Mouse (Mus musculus) heart, embryonic 12.5 days (tissue): ENCODE measurements around the gene Urad. TPM values are rescaled to one million over a fixed set of nuclear protein-coding genes. Genes with fewer than 3 reads are reported as not detected.

Experiments
- ATAC-seq: fragments of 200-750 bp; cut with Nextera tagmentation; 2 replicates; pipeline ENCODE4 v1.8.0; 2017; ENCODE audit warnings: moderate TSS enrichment, moderate library complexity; ENCODE audit not compliant: insufficient number of reproducible peaks, low FRiP score
- H3K27ac ChIP-seq: fragments of 300-500 bp; sonication (generic); 2 replicates; pipeline ENCODE4 v1.5.1; 2016; ENCODE audit warnings: mild to moderate bottlenecking, moderate library complexity; ENCODE audit not compliant: poor library complexity, severe bottlenecking
- H3K27me3 ChIP-seq: fragments of 300-500 bp; sonication (generic); replicated peaks from 2 replicates; pipeline ENCODE4 v1.6.1; 2016; ENCODE audit warnings: mild to moderate bottlenecking, moderate library complexity
- H3K36me3 ChIP-seq: fragments of 300-500 bp; sonication (generic); 2 replicates; pipeline ENCODE4 v1.6.1; 2016; ENCODE audit warnings: mild to moderate bottlenecking, moderate library complexity
- H3K4me1 ChIP-seq: fragments of 300-500 bp; sonication (generic); replicated peaks from 2 replicates; pipeline ENCODE4 v1.6.1; 2016; ENCODE audit warnings: mild to moderate bottlenecking
- H3K4me2 ChIP-seq: fragments of 300-500 bp; sonication (generic); 2 replicates; pipeline ENCODE4 v1.6.1; 2016; ENCODE audit warnings: mild to moderate bottlenecking, moderate library complexity
- H3K4me3 ChIP-seq: fragments of 300-500 bp; sonication (generic); 2 replicates; pipeline ENCODE4 v1.5.1; 2016; ENCODE audit warnings: mild to moderate bottlenecking
- H3K9ac ChIP-seq: fragments of 300-500 bp; sonication (generic); 2 replicates; pipeline ENCODE4 v1.6.1; 2016; ENCODE audit warnings: mild to moderate bottlenecking, moderate library complexity
- H3K9me3 ChIP-seq: fragments of 300-500 bp; sonication (generic); replicated peaks from 2 replicates; pipeline ENCODE4 v1.6.1; 2016; ENCODE audit warnings: mild to moderate bottlenecking, moderate library complexity
- WGBS: fragments of 180-500 bp; shearing (Covaris S2); methylation state at CpG from one replicate; pipeline ENCODE4 v1.1.7; 2016; 5-methylcytosine and 5-hydroxymethylcytosine counted together
- polyA plus RNA-seq: library from polyadenylated mRNA; unstranded; fragments of >200 nt; fragmentation: Nextera tagmentation; extraction: Ambion mirVana; gene quantifications from 2 replicates; pipeline ENCODE4 v1.2.1, GENCODE M21; 2016

Gene Urad
- polyA plus RNA-seq, 1 experiment from 2014 or later: not detected

DNA sequence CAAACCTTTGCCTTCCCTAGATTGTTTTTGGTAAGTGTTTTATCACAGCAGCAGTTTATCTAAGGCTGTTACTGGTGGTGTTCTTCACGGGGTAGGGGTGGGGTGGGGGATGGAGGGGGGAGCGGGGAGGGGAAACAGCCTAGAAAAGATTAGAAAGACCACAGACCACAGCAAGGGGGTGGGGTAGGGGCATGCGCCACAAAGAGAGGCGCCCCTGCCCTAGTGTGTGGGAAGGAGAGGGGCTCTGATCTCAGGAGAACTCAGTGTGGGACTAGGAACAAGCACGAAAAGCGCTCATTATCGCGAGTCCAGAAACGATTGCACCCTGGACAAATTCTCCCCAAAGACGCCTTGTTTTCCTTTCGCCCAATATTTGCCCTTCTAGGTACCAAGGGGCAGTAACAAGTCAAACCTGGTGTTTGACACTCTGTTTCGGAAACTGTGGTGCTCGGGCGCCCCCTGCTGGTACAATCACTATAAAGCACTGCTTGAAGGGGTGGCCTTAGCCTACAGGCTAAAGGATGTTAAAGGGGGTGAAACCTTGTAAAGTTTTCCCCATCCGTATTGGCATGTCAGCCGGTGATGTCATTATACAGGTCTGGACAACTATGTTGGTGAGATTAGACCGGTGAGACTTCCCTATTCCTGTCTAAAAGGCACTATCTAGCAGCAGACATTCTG lies 1.1 kb upstream of the Urad start:
- no peak for ATAC-seq
- H3K27me3 ChIP-seq: peaks cover 44% of the 10 kb centered on the region

DNA sequence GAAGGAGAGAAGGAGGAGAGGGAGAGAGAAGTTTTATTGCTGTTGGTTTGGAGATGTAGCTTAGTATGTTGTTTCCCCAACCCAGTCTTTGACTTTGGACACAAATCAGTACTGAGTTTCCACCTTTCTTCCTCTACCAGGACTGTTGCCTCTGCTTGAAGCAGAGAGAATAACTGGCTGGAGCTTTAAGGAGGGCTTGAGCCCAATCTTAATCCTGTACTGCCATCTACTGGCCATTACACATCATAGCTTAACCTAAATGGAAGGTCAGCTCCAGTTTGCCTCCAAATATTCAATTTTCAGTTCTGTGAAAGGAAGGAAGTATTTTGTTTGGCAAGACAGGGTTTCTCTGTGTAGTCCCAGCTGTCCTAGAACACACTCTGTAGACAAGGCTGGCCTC lies 2.6 kb downstream of the Urad start:
- ATAC-seq: no peak
- H3K9me3 ChIP-seq: no peaks in the 10 kb centered on the region
- peaks cover 81% of the 10 kb centered on the region for H3K27me3 ChIP-seq
- H3K36me3 ChIP-seq: no peaks in the 10 kb centered on the region
- H3K4me1 ChIP-seq: peaks cover 13% of the 10 kb centered on the region
- H3K4me2 ChIP-seq: no peak overlapping the region
- no peak overlapping the region for H3K27ac ChIP-seq
- H3K4me3 ChIP-seq: no peak overlapping the region
- no peak overlapping the region for H3K9ac ChIP-seq

More for the DNA sequence above, 1.1 kb upstream of the Urad start:
- Histone ChIP-seq H3K9ac (no peak overlapping the region), H3K4me2 (no peak overlapping the region), H3K4me1 (0 out of 2 replicates have a peak, but pooled peaks cover 3% of the 10 kb centered on the region), H3K27ac (no peak overlapping the region), H3K4me3 (no peak overlapping the region), H3K9me3 (peaks cover 3% of the 10 kb centered on the region; the same call in 1 of the 2 replicates), H3K36me3 (no peaks in the 10 kb centered on the region)
- WGBS: 9% methylated on average over 17 of the region's 17 CpGs

DNA sequence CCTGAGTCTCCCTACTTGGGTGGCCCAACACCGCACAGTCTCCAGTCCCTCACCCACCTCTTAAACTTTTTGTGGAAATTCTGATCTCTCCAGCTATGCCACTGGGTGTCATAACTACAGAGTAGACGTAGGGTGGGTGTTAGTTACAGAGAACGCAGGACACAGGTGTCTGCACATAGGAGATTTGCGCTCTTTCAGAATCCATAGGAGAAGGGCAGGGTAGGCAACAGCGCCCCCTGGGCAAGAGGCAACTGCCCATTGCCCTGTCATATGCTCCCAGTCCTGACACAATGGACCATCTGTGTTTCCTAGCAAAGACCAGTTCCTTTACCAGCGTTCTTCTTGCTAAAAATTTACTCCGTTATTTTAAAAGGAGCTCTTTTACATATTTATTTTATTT lies 4.2 kb downstream of the Urad start:
- H3K27me3 ChIP-seq: peaks cover 94% of the 10 kb centered on the region
- H3K4me1 ChIP-seq: peaks cover 10% of the 10 kb centered on the region
- H3K9ac ChIP-seq: no peak overlapping the region
- no peak overlapping the region for H3K4me3 ChIP-seq
- H3K4me2 ChIP-seq: no peak overlapping the region
- H3K9me3 ChIP-seq: no peaks in the 10 kb centered on the region
- WGBS: 26% methylated on average over 7 of the region's 7 CpGs
- no peak for ATAC-seq
- H3K27ac ChIP-seq: no peak overlapping the region
- H3K36me3 ChIP-seq: no peaks in the 10 kb centered on the region

DNA sequence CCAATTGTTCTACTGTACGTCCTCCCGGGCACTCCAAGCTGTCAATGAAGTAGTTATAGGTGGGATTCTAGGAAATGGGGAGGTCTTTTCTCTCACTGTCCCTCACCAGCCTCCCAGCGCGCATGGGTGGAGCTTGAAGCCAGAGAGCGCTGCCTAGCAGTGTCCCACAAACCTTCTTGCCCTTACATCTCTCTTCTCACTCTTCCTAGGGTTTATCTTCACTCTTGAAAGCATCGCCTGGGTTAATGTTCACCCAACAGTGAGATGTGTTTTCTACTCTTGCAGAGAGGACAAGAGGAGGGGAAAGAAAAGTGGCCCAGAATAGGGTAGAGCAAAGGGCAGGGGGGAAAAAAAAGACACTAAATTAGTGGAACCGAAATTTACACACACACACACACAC lies 4.9 kb downstream of the Urad start:
- Histone ChIP-seq H3K27ac (no peak overlapping the region), H3K4me3 (no peak overlapping the region), H3K27me3 (peaks cover 94% of the 10 kb centered on the region), H3K9ac (no peak overlapping the region), H3K4me2 (no peak overlapping the region), H3K4me1 (peaks cover 10% of the 10 kb centered on the region), H3K36me3 (no peaks in the 10 kb centered on the region), H3K9me3 (no peaks in the 10 kb centered on the region)
- ATAC-seq: no peak
- 9% methylated on average over 7 of the region's 7 CpGs for WGBS

DNA sequence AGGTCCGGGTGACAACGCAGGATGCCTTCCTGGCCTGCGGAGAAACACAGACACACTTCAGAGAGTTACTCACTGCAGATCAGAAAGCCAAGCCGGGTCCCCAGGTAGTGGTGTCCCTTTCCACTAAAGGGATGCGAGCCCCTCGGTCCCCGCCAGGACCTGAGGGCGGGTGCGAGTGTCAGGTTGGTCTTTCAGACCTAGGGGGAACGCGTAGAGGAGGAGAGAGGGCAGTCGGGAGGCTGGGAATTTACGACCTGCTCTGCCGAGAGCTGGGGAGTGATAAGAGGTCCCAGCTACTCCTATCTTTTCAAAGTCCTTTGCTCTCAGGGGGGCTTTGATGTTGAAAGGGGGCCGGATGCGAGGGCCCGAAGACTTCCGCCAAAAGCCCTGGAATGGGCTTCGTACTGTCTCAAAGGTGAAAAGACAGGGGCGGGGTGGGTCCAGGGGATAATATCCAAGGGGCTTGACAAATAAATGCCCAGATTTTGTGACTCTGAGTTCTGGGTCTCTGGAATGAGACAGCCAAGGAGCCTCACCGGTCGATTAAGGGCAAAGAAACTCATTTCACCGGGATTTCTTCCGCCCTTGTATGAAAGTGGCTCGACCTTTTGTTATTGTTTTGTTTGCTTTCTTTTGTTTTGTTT lies 6.7 kb downstream of the Urad start:
- no peak for ATAC-seq
- Histone ChIP-seq H3K27me3 (peaks cover 91% of the 10 kb centered on the region), H3K4me1 (peaks cover 10% of the 10 kb centered on the region), H3K4me2 (peak overlapping the region; percentile 52), H3K9ac (no peak overlapping the region), H3K27ac (no peak overlapping the region), H3K36me3 (no peaks in the 10 kb centered on the region), H3K4me3 (peak overlapping the region; percentile 26), H3K9me3 (no peaks in the 10 kb centered on the region)
- under 1% methylated on average over 25 of the region's 25 CpGs for WGBS

DNA sequence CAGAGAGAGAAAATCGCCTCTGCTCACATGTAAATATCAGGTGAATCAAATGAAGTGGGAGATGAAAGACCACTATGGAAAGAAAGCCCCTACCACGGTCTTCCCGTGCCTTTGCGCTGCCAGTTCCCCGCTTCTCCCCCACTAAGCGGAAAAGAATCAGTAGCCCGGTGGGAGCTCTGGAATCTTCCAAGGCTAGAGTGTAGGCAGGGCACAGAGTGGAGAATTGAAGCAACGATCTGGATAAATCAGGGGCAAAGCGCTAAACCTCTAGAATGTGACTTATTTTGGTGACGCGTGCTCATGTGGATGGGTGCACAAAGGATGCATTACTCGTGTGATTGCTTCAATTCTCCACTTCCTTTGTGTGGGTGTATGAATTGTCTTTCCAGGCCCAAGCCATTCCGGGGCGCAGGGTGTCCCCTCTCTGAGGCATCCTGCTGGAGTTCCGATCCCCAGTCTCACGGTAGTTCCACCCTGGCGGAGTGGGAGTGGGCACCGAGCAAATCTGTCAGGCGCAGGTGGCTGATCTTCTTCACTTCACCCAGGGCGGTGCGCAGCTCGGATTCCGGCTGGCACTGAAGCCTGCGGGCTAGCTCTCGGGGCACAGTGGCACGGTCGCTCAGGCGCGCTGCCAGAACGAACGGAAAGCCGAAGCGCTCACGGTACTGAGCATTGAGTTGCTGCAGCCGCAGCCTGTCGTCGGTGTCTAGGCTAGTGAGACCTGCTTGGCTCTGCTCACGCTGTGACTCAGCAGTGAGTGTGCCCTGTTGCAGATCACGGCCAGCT lies 7.4 kb downstream of the Urad start:
- no peak overlapping the region for H3K27ac ChIP-seq
- H3K27me3 ChIP-seq: peaks cover 91% of the 10 kb centered on the region
- no peak overlapping the region for H3K9ac ChIP-seq
- H3K9me3 ChIP-seq: no peaks in the 10 kb centered on the region
- no peaks in the 10 kb centered on the region for H3K36me3 ChIP-seq
- peaks cover 10% of the 10 kb centered on the region for H3K4me1 ChIP-seq
- peak overlapping the region; percentile 52 for H3K4me2 ChIP-seq
- ATAC-seq: 0 out of 2 replicates have a peak, but pooled peaks have one; percentile 42
- WGBS: 1% methylated on average over 39 of the region's 39 CpGs
- peak overlapping the region; percentile 26 for H3K4me3 ChIP-seq

DNA sequence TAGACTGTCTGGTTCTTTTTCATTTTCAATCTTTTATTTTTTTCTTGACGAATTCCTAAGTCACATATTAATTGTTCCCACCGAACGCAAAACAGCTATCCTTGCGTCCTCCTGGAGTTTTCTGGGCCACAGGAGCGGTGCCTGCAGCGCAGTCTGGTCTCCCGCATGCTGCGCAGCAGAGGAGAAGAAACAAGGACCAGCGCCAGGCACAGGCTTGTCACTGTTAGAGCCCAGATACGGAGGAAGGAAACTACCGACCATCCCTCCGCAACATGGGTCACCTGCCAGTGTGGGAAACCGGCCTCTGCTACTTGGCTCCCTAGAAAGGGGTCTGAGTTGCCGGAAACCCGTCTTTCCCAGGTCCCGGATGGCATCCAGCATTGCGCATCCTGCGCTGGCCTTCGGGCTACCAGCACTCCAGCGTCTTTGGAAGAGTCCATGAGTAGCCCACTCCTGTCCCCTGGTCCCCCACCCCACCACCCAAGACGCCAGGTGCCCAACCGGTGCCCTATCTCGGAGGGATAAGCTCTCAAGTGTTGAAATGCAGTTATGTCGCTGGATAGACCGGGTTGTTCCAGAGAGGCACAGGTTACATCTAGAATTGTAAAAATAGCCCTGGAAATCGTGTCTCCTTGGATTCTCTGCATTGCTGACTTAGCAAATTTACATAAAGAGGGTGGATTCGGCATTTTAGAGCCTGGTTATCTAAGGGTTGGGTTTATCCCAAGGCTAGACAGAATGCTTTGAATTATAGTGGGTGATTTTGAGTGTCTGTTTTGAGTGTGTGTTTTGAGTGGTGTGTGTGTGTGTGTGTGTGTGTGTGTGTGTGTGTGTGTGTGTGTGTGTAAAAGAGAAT lies 9.2 kb downstream of the Urad start:
- ATAC-seq: no peak
- Histone ChIP-seq H3K4me3 (no peak overlapping the region), H3K9ac (no peak overlapping the region), H3K27ac (no peak overlapping the region), H3K27me3 (peaks cover 97% of the 10 kb centered on the region), H3K36me3 (no peaks in the 10 kb centered on the region), H3K4me1 (peaks cover 10% of the 10 kb centered on the region), H3K4me2 (no peak overlapping the region), H3K9me3 (no peaks in the 10 kb centered on the region)
- WGBS: 1% methylated on average over 27 of the region's 27 CpGs

DNA sequence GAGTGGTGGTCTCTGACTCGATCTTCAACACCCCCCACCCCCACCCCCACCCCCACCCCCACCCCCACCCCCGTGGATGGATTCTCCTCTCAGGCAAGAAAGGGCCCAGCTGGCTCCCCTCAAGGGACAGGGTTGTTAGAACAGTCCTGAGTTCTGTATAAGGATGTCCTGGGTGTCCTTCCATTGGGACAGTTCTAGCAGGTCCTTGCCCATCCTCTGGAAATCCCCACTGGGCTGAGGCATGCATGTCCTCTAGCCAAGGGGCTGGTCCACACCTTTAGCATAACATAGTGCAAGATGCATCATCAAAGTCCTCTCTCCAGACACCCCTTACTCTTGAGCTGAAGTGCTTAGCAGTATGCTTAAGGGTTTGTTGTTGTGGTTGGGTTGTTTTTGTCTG lies 12.5 kb downstream of the Urad start:
- H3K4me2 ChIP-seq: no peak overlapping the region
- 0% methylated on average over 2 of the region's 2 CpGs for WGBS
- H3K4me3 ChIP-seq: no peak overlapping the region
- no peak overlapping the region for H3K9ac ChIP-seq
- peaks cover 13% of the 10 kb centered on the region for H3K4me1 ChIP-seq
- no peaks in the 10 kb centered on the region for H3K36me3 ChIP-seq
- no peak for ATAC-seq
- no peak overlapping the region for H3K27ac ChIP-seq
- no peaks in the 10 kb centered on the region for H3K9me3 ChIP-seq
- H3K27me3 ChIP-seq: peaks cover 96% of the 10 kb centered on the region

DNA sequence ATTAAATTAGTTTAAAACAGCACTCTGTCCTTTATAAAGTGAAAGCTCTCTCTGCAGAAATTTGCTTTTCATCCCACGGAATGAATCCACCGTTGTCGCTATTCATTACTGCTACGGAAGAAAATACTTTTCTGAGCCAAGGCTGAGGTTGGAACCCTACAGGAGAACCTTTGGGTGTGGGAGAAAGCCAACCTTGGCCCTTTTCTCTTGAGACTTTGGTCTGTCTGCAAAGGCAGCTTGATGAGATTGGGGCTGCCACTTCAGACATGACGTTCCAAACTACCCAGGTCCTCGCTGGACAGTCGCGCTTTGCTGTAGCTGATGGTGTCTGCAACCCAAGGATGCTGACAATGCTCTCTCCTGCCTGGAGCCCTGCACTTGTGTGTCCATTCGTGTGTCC lies 13.8 kb downstream of the Urad start:
- Histone ChIP-seq H3K4me2 (no peak overlapping the region), H3K27me3 (peaks cover 96% of the 10 kb centered on the region), H3K4me1 (peaks cover 12% of the 10 kb centered on the region), H3K9me3 (no peaks in the 10 kb centered on the region), H3K4me3 (no peak overlapping the region), H3K9ac (no peak overlapping the region), H3K27ac (no peak overlapping the region), H3K36me3 (no peaks in the 10 kb centered on the region)
- 7% methylated on average over 9 of the region's 9 CpGs for WGBS
- ATAC-seq: no peak

DNA sequence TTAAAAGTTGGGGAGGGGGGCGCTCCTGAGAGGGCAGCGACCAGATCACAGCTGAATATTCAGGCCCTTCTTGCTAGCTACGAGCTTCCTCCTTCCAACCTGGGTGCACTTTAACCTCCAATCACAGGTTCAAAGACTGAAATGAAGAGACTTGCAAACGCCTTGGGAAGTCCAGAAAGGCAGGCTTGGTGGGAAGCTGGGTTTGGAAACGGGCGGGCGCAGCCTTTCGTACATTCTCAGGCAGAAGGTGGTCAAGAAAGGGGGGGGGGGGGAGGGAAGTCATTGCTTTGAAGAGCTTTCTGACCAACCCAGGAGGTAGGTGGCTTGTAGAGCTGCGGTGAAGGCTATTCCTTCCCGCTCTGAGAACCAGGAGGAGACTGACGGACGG lies 14.8 kb downstream of the Urad start:
- ATAC-seq: no peak
- peaks cover 12% of the 10 kb centered on the region for H3K4me1 ChIP-seq
- no peaks in the 10 kb centered on the region for H3K9me3 ChIP-seq
- no peak overlapping the region for H3K4me3 ChIP-seq
- H3K36me3 ChIP-seq: no peaks in the 10 kb centered on the region
- H3K27me3 ChIP-seq: peaks cover 96% of the 10 kb centered on the region
- no peak overlapping the region for H3K4me2 ChIP-seq
- under 1% methylated on average over 12 of the region's 12 CpGs for WGBS
- no peak overlapping the region for H3K27ac ChIP-seq
- H3K9ac ChIP-seq: no peak overlapping the region
